Mouse (Mus musculus): ENCODE measurements around the gene Dbil5.

GRCm38 (mm10) chr11:76224631-76225030, 7.2 kb downstream of the Dbil5 start:
- no peak for TF ChIP-seq CTCF (IDR thresholded peaks at IDR 0.05; ENCODE audit: low read depth)
- TF ChIP-seq EP300 (IDR thresholded peaks at IDR 0.05; ENCODE audit: low read depth) = no peak
